Mouse (Mus musculus) intestine, embryonic 14.5 days (tissue): ENCODE results near the gene Fam228b. TPM values are rescaled to one million over a fixed set of nuclear protein-coding genes. Genes with fewer than 3 reads are reported as not detected.
"Not testable (repeated sequence)": the region's sequence is repeated elsewhere in the genome, so short reads cannot be mapped to it uniquely, and the experiment has no call there.

Experiments
- ATAC-seq: fragments of 200-750 bp; cut with Nextera tagmentation; replicated peaks from 2 replicates; pipeline ENCODE4 v1.8.0; 2017; ENCODE audit warnings: low read depth, moderate number of reproducible peaks, moderate TSS enrichment, moderate library complexity; ENCODE audit not compliant: low FRiP score, low TSS enrichment
- DNase-seq: peaks from one replicate; pipeline ENCODE4 v3.0.0-alpha.2; 2018; ENCODE audit warnings: low spot score
- H3K27ac ChIP-seq: fragments of 300-500 bp; sonication (generic); 2 replicates; pipeline ENCODE4 v1.5.1; 2014; ENCODE audit warnings: low read depth, mild to moderate bottlenecking, control low read depth
- H3K27me3 ChIP-seq: fragments of 300-500 bp; sonication (generic); replicated peaks from 2 replicates; pipeline ENCODE4 v1.6.1; 2014; ENCODE audit warnings: low read length, control low read depth; ENCODE audit not compliant: control insufficient read depth, insufficient read depth
- H3K36me3 ChIP-seq: fragments of 300-500 bp; sonication (generic); 2 replicates; pipeline ENCODE4 v1.6.1; 2014; ENCODE audit warnings: low read length, control low read depth; ENCODE audit not compliant: control insufficient read depth, insufficient read depth
- H3K4me1 ChIP-seq: fragments of 300-500 bp; sonication (generic); replicated peaks from 2 replicates; pipeline ENCODE4 v1.6.1; 2014; ENCODE audit warnings: low read length, control low read depth, mixed read lengths; ENCODE audit not compliant: control insufficient read depth, insufficient read depth
- H3K4me2 ChIP-seq: fragments of 300-500 bp; sonication (generic); 2 replicates; pipeline ENCODE4 v1.6.1; 2014; ENCODE audit warnings: low read length
- H3K4me3 ChIP-seq: fragments of 300-500 bp; sonication (generic); 2 replicates; pipeline ENCODE4 v1.5.1; 2014; ENCODE audit warnings: low read depth, low read length, control low read depth, mixed read lengths
- H3K9ac ChIP-seq: fragments of 300-500 bp; sonication (generic); 2 replicates; pipeline ENCODE4 v1.6.1; 2014; ENCODE audit warnings: mild to moderate bottlenecking, low read length
- H3K9me3 ChIP-seq: fragments of 300-500 bp; sonication (generic); 2 replicates; pipeline ENCODE4 v1.6.1; 2016; ENCODE audit warnings: low read length, control low read depth; ENCODE audit not compliant: control insufficient read depth
- WGBS: fragments of 180-500 bp; shearing (Covaris S2); extraction: QIAGEN DNeasy Blood & Tissue Kit; methylation state at CpG from one replicate; pipeline ENCODE4 v1.1.7; 2014; 5-methylcytosine and 5-hydroxymethylcytosine counted together
- polyA plus RNA-seq: library from polyadenylated mRNA; unstranded; fragments of >200 nt; fragmentation: Nextera tagmentation; extraction: Ambion mirVana; gene quantifications from 2 replicates; pipeline ENCODE4 v1.2.1, GENCODE M21; 2014

Gene Fam228b
- polyA plus RNA-seq, 1 experiment from 2014 or later: 1.7 TPM

- H3K4me2 ChIP-seq, H3K4me3 ChIP-seq, ATAC-seq, H3K4me1 ChIP-seq, H3K9ac ChIP-seq, DNase-seq, H3K27me3 ChIP-seq, H3K36me3 ChIP-seq, H3K9me3 ChIP-seq, H3K27ac ChIP-seq: not testable (repeated sequence)
- 94% methylated on average over 25 of the region's 25 CpGs for WGBS
These were observed 19.1 kb upstream of the Fam228b start for GRCm38 (mm10) chr12:4788128-4788527.

DNA sequence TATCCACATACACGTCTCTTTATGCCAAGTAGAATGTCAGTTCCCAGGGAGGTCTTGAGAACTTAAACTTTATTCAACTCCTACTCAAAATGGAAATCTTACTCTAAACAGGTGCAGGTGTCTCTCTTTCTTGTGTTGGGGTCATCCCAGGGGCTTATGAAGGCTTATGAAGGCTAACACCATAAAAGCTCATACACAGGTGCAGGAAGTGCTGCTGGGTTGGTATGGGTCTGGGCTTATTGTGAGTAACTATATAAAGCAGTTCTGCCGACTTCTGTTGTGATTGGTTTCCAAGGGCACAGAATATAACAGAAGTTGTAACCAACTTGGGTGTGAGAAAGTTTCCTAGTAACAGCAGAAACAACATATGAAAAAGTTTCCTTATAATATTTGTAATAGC lies 15.4 kb upstream of the Fam228b start:
- ATAC-seq (no peak), DNase-seq (no peak)
- Histone ChIP-seq H3K36me3 (no peaks in the 10 kb centered on the region), H3K4me3 (no peak overlapping the region), H3K27ac (no peak overlapping the region), H3K4me1 (no peaks in the 10 kb centered on the region), H3K4me2 (no peak overlapping the region), H3K9ac (no peak overlapping the region), H3K27me3 (no peaks in the 10 kb centered on the region), H3K9me3 (no peaks in the 10 kb centered on the region)
- WGBS: 82% methylated on average over 2 of the region's 2 CpGs

DNA sequence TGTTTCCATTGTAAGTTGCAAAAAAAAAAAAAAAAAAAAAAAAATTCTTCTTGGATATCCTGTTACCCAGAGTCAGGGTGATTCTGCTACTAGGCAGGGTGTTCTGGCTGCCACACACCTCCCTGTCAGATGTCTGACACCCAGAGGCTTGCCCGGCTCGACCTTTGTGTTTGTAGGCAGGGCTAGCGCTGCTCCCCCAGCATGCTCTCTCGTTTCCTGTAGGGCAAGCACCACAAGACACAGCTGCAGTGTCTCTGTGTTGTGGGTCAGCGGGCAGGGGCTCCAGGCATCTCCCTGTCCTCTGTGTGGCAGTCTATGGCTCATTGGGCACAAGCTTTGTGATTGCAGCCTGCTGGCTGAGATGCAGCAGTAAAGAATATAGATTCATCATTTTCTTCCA lies 14.5 kb upstream of the Fam228b start:
- Histone ChIP-seq H3K27me3 (no peaks in the 10 kb centered on the region), H3K4me3 (no peak overlapping the region), H3K9ac (no peak overlapping the region), H3K4me2 (no peak overlapping the region), H3K27ac (no peak overlapping the region), H3K36me3 (no peaks in the 10 kb centered on the region), H3K9me3 (no peaks in the 10 kb centered on the region), H3K4me1 (no peaks in the 10 kb centered on the region)
- whole genome bisulfite sequencing: 62% methylated on average over 5 of the region's 5 CpGs
- DNase-seq: no peak
- ATAC-seq: no peak

GRCm38 (mm10) chr12:4781725-4782404 lies 12.8 kb upstream of the Fam228b start:
- not testable (repeated sequence) for H3K27me3 ChIP-seq, H3K4me2 ChIP-seq, H3K4me1 ChIP-seq, H3K36me3 ChIP-seq, DNase-seq, H3K9ac ChIP-seq, ATAC-seq, H3K4me3 ChIP-seq, H3K9me3 ChIP-seq, H3K27ac ChIP-seq
- 89% methylated on average over 9 of the region's 9 CpGs for WGBS

DNA sequence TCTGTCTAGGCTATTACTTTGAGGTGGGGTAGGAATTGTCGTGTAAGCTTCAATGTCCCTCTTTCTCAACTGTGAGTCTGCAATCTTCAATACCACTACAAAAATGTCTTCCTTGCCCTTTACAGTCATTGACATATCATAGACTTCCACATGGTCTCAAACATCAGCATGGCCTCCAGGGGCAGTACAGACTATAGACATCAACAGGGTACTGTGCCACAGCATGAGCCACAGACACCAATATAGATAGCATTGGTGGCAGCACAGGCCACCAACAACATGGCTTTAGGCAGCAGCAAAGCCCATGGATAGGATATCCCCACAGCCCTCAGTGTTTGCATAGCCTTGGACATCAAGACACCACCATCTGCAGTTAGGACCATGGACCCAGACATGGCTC lies 12.2 kb upstream of the Fam228b start:
- Histone ChIP-seq H3K4me3 (no peak overlapping the region), H3K36me3 (no peaks in the 10 kb centered on the region), H3K4me2 (no peak overlapping the region), H3K27me3 (no peaks in the 10 kb centered on the region), H3K9me3 (no peaks in the 10 kb centered on the region), H3K9ac (no peak overlapping the region), H3K27ac (no peak overlapping the region), H3K4me1 (no peaks in the 10 kb centered on the region)
- DNase-seq (no peak), ATAC-seq (no peak)
- 84% methylated on average over 1 of the region's 1 CpGs for WGBS

DNA sequence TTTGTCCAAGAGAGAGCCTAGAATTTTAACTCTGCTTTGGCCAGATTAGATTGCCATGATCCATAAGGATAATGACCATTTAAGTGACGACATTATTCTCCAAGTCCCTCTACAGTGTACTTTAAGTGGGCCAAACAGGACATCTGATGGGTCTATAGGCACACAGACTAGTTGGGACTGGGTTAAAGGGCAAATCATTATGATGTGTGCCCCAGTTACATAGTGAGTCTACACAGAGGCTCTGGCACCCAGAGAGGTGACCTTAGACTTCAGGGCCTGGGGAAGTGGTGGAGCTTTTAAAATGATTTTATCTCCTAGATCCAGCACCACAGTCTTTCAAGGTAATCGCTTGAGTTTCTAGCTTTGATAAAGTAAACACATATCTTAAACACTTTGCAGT lies 11.2 kb upstream of the Fam228b start:
- H3K27ac ChIP-seq: no peak overlapping the region
- no peaks in the 10 kb centered on the region for H3K27me3 ChIP-seq
- no peaks in the 10 kb centered on the region for H3K4me1 ChIP-seq
- H3K4me3 ChIP-seq: no peak overlapping the region
- H3K9me3 ChIP-seq: no peaks in the 10 kb centered on the region
- no peak overlapping the region for H3K9ac ChIP-seq
- DNase-seq (no peak), ATAC-seq (no peak)
- 58% methylated on average over 2 of the region's 2 CpGs for WGBS
- H3K36me3 ChIP-seq: no peaks in the 10 kb centered on the region
- H3K4me2 ChIP-seq: no peak overlapping the region

DNA sequence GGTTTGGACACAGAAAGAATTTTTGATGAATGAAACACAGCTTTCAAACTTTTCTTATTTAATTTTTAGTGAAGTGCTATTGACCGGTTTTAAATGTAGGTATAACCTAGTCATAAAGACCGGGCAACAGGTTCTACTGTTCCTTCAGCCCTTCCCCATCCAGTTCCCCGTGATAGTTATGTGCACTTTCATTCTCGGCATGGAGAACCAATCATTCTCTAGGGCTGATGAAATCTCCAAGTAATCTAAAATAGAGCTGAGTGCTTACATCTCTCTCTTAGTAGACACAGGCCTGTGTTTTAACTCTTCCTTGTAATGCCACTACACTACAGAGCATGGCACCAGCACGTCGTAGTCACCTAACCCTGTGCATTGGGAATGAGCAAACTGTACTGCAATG lies 8.7 kb upstream of the Fam228b start:
- H3K27ac ChIP-seq: no peak overlapping the region
- no peak overlapping the region for H3K9ac ChIP-seq
- no peak overlapping the region for H3K4me2 ChIP-seq
- WGBS: 82% methylated on average over 6 of the region's 6 CpGs
- H3K4me3 ChIP-seq: no peak overlapping the region
- ATAC-seq (no peak), DNase-seq (no peak)
- no peaks in the 10 kb centered on the region for H3K9me3 ChIP-seq
- no peaks in the 10 kb centered on the region for H3K4me1 ChIP-seq
- no peaks in the 10 kb centered on the region for H3K36me3 ChIP-seq
- no peaks in the 10 kb centered on the region for H3K27me3 ChIP-seq

DNA sequence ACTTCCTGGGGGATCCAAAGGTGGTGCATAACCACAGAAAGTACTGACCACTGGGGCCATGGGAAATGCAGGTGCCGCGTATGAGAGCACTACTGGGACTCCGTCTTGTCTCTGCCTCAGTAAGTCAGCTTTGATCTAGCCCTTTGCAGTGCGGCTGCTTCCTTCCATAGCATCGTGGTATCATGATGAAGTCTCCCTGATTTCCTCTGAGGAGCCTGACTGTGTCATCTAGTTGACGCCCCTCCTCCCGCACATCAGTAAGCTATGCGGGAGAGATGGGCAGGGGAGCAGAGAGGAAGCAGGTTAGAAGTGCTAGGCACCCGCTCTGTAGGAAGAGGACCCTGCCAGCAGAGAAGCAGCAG lies 6.5 kb upstream of the Fam228b start:
- H3K4me2 ChIP-seq: no peak overlapping the region
- H3K9ac ChIP-seq: no peak overlapping the region
- H3K27ac ChIP-seq: no peak overlapping the region
- H3K9me3 ChIP-seq: no peaks in the 10 kb centered on the region
- H3K4me3 ChIP-seq: no peak overlapping the region
- H3K4me1 ChIP-seq: no peaks in the 10 kb centered on the region
- ATAC-seq: no peak
- no peaks in the 10 kb centered on the region for H3K27me3 ChIP-seq
- H3K36me3 ChIP-seq: no peaks in the 10 kb centered on the region
- WGBS: 75% methylated on average over 9 of the region's 9 CpGs
- no peak for DNase-seq

- Histone ChIP-seq H3K9ac (no peak overlapping the region), H3K36me3 (no peaks in the 10 kb centered on the region), H3K9me3 (no peaks in the 10 kb centered on the region), H3K4me2 (no peak overlapping the region), H3K27me3 (no peaks in the 10 kb centered on the region), H3K4me1 (no peaks in the 10 kb centered on the region), H3K4me3 (no peak overlapping the region), H3K27ac (no peak overlapping the region)
- DNase-seq (no peak), ATAC-seq (no peak)
- 86% methylated on average over 8 of the region's 8 CpGs for WGBS
These were observed 6.0 kb upstream of the Fam228b start for GRCm38 (mm10) chr12:4774895-4775587.
